Mouse (Mus musculus): ENCODE data around the gene Fchsd2.

Fchsd2 gene

GRCm38 (mm10) chr7:101092618-101093017 lies at the start of gene Fchsd2:
TSS of gene Fchsd2 (plus strand) at chr7:101092863.
- no peak for DNase-seq (ENCODE audit: low spot score)

- no peak for DNase-seq (ENCODE audit: low spot score)
Measured at GRCm38 (mm10) chr7:101043846-101044541, 48.7 kb upstream of the Fchsd2 start.

- DNase-seq (ENCODE audit: low spot score) = no peak
Measured at GRCm38 (mm10) chr7:101048247-101048646, 44.4 kb upstream of the Fchsd2 start.

- DNase-seq (ENCODE audit: low spot score) = no peak
Measured at GRCm38 (mm10) chr7:101049326-101050087, 43.2 kb upstream of the Fchsd2 start.

GRCm38 (mm10) chr7:101050724-101051550 lies 41.7 kb upstream of the Fchsd2 start:
- DNase-seq (ENCODE audit: low spot score) = peak; percentile 61

GRCm38 (mm10) chr7:101051551-101052221 lies 41.0 kb upstream of the Fchsd2 start:
- peak; percentile 28 for DNase-seq (ENCODE audit: low spot score)

- DNase-seq (ENCODE audit: low spot score) = no peak
Measured at GRCm38 (mm10) chr7:101053136-101053535, 39.5 kb upstream of the Fchsd2 start.

GRCm38 (mm10) chr7:101057309-101057708 lies 35.4 kb upstream of the Fchsd2 start:
- no peak for DNase-seq (ENCODE audit: low spot score)

- no peak for DNase-seq (ENCODE audit: low spot score)
Measured at GRCm38 (mm10) chr7:101059188-101059587, 33.5 kb upstream of the Fchsd2 start.

- DNase-seq (ENCODE audit: low spot score) = no peak
Measured at GRCm38 (mm10) chr7:101060476-101060875, 32.2 kb upstream of the Fchsd2 start.

- DNase-seq (ENCODE audit: low spot score) = peak; percentile 68
Measured at GRCm38 (mm10) chr7:101061381-101061780, 31.3 kb upstream of the Fchsd2 start.

GRCm38 (mm10) chr7:101062246-101062645 lies 30.4 kb upstream of the Fchsd2 start:
- DNase-seq (ENCODE audit: low spot score) = no peak

GRCm38 (mm10) chr7:101063523-101063922 lies 29.1 kb upstream of the Fchsd2 start:
- DNase-seq (ENCODE audit: low spot score) = no peak

- no peak for DNase-seq (ENCODE audit: low spot score)
Measured at GRCm38 (mm10) chr7:101064697-101065688, 27.7 kb upstream of the Fchsd2 start.

- no peak for DNase-seq (ENCODE audit: low spot score)
Measured at GRCm38 (mm10) chr7:101066009-101066408, 26.7 kb upstream of the Fchsd2 start.

- no peak for DNase-seq (ENCODE audit: low spot score)
Measured at GRCm38 (mm10) chr7:101066650-101067346, 25.9 kb upstream of the Fchsd2 start.

- DNase-seq (ENCODE audit: low spot score) = no peak
Measured at GRCm38 (mm10) chr7:101067521-101067920, 25.1 kb upstream of the Fchsd2 start.

GRCm38 (mm10) chr7:101069271-101069670 lies 23.4 kb upstream of the Fchsd2 start:
- DNase-seq (ENCODE audit: low spot score) = no peak

- DNase-seq (ENCODE audit: low spot score) = no peak
Measured at GRCm38 (mm10) chr7:101070406-101070805, 22.3 kb upstream of the Fchsd2 start.

- no peak for DNase-seq (ENCODE audit: low spot score)
Measured at GRCm38 (mm10) chr7:101071020-101071419, 21.6 kb upstream of the Fchsd2 start.
